Mouse (Mus musculus): ENCODE results near the gene Idh1.
"Not testable (repeated sequence)": the region's sequence is repeated elsewhere in the genome, so short reads cannot be mapped to it uniquely, and the experiment has no call there.

Gene Idh1

GRCm38 (mm10) chr1:65186287-65187073 is at the start of gene Idh1, which contains the start of gene Pikfyve:
TSS of gene Idh1 (minus strand) at chr1:65186500.
TSS of gene Pikfyve (plus strand) at chr1:65186683.
- DNase-seq (ENCODE audit: low spot score in 2 of 2) = peak; percentile 95 to 98

DNA sequence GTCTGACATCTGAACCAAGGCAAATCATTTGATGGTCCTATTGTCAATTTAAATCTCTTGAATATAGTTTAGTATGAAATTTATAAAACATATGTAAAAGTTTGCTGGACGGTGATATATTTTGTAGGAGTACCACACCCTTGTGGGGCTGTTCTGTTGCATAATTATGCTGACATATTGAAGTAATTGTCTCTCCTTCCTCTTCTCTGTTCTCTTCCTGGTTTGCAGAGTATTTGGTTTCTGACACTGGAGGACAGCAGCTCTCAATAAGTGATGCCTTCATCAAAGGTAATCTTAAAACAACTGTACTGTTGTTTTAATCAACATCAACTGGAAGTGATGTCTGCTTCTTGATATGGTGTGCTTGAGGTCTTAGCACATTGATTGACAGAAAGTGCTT is 44.3 kb upstream of the Idh1 start:
- no peak for DNase-seq (ENCODE audit: low spot score in 2 of 2)

DNA sequence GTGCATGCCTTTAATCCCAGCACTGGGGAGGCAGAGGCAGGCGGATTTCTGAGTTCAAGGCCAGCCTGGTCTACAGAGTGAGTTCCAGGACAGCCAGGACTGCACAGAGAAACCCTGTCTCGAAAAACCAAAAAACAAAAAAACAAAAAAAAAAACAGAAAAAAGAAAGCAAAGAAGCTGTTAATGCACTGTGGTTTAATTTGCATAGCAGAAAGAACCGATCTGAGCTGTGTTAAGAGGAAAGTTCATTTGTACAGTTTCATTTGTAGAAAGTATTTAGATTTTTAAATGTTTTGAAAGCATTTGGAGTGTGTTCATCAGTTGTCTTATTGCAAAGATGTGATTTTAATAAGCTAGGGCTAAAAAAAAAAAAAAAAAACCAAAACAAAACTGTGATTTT is 43.5 kb upstream of the Idh1 start:
- DNase-seq (ENCODE audit: low spot score in 2 of 2) = not testable (repeated sequence)

GRCm38 (mm10) chr1:65227681-65228080 is 41.4 kb upstream of the Idh1 start:
- no peak for DNase-seq (ENCODE audit: low spot score in 2 of 2)

- no peak for DNase-seq (ENCODE audit: low spot score in 2 of 2)
Measured at GRCm38 (mm10) chr1:65223654-65224053, 37.4 kb upstream of the Idh1 start.

DNA sequence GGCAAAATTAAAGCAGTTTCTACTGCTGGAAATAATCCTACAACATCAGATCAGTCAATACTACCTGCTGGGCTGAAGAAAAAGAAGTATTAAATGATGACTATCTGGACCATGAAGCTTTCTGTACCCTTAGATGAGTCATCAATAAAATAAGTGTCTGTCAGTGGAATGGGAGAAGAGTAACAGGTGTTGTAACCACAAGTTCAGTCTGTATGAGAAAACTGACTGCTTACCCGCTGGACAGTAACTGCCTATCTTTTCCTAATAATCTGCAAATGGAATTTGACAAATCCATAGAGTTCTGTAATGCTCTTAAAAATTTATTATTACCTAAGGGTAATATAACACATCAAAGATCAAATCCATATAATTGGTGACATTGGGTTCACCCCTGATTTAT is 31.7 kb upstream of the Idh1 start:
- DNase-seq (ENCODE audit: low spot score in 2 of 2) = no peak

DNA sequence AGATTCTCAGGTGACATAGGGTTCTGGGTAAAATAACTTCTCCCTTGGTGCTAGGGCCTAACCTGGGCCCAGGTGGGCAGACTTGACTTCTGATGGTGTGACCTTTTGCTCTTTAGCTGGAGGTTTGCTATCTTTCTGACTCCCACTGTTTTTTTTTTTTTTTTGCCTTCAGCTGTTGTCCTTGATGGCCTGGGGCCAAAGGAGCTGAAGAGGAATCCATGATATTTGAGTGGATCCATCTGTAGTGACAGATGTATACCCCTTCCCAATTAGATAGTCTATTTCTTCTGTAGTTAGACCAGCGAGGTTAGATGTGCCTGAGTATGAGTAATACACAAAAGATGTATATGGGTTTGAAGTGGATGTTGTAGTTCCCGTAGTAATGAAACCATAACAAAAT is 31.3 kb upstream of the Idh1 start:
- DNase-seq (ENCODE audit: low spot score in 2 of 2) = no peak

GRCm38 (mm10) chr1:65213214-65213613 is 26.9 kb upstream of the Idh1 start:
- no peak for DNase-seq (ENCODE audit: low spot score in 2 of 2)

DNA sequence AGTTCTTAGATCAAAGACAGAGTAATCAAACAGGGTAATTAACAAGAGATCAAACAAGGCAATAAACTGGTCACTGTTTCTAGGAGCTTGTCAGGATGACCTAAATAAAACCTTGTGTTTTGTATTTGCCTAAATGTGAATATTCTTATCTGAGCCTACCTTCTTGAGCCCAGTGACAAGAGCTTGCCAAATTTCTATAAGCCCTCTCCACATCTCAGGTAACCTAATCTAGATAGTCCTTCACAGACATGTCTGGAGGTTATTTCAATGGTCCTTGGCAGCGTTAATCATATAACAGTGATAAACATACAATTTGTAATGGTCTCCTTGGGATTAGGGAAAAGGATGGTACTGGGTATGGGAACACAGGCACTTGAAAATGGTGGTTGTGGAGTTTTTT is 18.0 kb upstream of the Idh1 start:
- no peak for DNase-seq (ENCODE audit: low spot score in 2 of 2)

DNA sequence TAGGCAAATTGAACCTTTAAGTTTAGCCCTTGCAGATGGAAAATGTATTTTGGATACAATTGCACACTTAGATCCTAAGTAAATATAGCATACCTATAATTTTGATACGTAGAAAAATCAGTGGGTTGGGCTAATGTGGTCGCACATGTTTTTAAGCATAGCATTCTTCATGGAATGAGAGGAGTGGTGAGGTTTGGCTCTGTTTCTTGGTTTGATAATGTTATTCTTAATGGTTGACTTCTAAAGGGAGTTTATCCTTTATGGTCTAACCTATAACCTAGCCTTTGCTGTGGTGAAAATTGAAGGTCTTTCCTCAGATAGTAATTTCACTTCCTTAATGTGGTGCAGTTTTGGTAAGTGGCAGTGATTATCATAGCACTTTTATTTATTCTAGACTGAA is 12.6 kb upstream of the Idh1 start:
- DNase-seq (ENCODE audit: low spot score in 2 of 2) = no peak

DNA sequence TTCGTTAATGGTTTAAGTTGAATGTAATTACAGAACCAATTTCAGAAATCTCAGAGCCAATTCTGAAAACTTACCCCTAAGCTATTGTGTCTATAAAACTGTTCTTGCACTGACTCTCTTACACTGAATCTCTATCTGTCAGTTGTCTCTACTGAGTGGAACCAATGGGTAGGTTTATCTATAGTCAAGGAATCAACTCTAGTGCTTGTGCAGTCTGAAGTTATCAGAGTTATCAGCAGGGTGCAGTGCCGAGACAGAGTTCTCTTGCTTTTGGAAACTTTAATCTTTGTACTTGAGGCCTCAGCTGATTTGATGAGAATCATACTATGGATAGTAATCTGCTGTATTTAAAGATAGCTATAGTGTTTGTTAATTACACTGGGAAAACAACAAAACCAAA is 12.1 kb upstream of the Idh1 start:
- no peak for DNase-seq (ENCODE audit: low spot score in 2 of 2)

GRCm38 (mm10) chr1:65193226-65193625 is 6.9 kb upstream of the Idh1 start:
- no peak for DNase-seq (ENCODE audit: low spot score in 2 of 2)

DNA sequence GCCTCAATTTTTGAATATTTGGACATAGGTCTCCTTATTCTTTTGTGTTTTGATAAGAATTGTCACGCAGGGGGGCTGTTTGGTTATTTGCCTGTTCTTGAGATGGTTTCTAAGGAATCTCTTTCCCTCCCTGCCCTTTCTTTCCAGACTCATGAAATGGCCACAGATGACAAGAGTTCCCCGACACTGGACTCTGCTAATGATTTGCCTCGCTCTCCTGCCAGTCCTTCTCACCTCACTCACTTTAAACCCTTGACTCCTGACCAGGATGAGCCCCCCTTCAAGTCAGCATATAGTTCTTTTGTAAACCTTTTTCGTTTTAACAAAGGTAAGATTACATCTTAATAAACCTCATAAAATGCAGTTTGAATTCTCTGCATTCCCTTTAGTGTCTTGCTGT is 3.9 kb upstream of the Idh1 start:
- DNase-seq (ENCODE audit: low spot score in 2 of 2) = no peak

GRCm38 (mm10) chr1:65187074-65187430 is 752 bp upstream of the Idh1 start:
- no peak for DNase-seq (ENCODE audit: low spot score in 2 of 2)

DNA sequence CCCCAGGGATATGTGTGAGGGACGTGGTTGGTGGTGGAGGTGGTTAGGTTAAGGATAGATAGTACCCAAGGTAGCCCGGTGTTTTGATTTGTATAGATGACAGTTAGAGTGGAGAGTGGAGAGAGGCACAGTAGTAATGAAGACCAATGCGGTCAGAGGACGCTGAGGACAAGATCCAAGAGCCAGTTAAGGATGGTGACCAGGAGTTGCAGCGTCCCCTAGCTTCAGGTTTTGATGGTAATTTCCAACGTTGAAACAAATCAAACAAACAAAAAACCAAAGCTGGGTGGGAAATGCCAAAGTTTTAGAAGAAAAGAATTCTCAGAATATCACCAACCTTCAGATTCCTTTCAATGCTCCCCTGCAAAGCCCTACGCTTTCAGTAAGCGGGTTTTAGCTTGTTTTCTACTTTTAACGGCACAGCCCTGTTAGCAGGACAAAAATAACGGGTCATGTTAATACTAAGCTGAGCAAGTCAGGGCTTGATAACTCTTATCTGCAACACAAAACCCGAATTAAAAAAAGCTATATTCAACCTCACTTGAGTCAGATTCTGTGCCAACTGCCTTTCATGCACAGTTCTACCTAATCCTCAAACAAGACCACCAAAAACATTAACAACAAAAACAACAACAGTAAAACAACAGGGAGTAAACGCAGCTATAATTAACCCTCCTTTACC is 635 bp downstream of the Idh1 start:
- DNase-seq (ENCODE audit: low spot score in 2 of 2) = no peak

GRCm38 (mm10) chr1:65185011-65185410 is 1.3 kb downstream of the Idh1 start:
- no peak for DNase-seq (ENCODE audit: low spot score in 2 of 2)

DNA sequence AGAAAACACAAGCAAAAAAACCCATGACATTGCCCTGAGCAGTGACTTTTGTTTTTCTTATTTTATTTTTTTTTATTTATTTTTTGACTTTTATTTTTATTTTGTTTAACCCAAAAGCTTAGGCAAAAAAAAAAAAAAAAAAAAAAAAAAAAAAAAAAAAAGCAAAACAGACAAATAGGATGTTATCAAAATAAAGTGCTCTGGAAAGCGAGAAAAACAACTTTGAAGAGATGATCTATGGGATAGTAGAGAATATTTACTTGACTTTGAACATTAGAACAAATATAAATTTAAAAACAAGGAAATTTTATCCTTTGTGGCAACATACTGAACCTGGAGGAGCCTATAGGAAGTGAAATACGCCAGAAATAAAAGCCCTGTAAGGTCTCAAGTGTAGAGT is 2.3 kb downstream of the Idh1 start:
- DNase-seq (ENCODE audit: low spot score in 2 of 2) = no peak

DNA sequence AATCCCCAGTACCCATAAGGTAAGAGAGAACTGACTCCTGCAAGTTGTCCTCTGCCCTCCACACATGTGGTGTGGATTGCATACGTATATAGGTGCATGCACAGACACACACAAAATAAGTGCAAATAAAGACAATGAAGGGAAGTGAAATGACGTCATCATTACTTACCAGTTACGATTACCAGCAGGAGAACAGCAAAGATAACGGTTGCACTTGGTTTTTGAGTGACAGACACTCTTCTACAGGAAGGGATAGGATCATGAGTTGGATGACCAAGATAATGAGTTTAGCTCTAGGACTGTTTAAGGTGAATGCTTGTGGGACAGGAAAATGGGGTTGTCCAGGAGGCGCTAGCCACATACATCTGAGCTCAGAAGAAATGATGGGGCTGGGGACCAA is 4.8 kb downstream of the Idh1 start:
- no peak for DNase-seq (ENCODE audit: low spot score in 2 of 2)

DNA sequence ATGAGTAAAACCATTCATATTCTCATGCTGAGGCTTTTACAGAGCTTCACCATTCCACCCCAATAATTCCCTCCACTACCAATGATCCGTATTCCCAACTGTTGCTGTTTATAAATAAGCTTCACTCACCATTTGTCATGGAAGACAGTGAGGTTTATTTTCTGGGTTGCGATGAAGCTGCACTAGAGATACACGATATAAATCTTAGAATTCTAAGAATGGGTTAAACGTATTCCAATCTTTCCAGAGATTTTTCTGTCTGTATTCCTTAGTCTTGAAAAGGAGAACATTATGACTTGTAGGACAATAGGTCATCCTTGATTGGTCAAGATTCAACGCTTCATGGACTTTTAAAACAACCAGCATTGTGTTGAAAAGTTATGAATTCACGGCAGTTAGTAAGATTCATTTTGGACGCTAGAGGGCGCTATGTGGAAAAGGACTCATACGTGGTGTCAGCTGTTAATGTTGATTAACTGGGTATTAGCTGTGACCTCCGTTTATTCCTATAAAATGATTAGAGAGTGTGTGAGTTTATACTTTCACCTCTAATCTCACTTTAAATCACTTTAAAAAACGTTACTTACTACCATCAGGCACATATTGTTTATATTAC is 6.6 kb downstream of the Idh1 start:
- peak; percentile 39 to 66 for DNase-seq (ENCODE audit: low spot score in 2 of 2)

GRCm38 (mm10) chr1:65178902-65179432 is 7.3 kb downstream of the Idh1 start:
- peak; percentile 97 to 98 for DNase-seq (ENCODE audit: low spot score in 2 of 2)

- peak; percentile 89 to 94 for DNase-seq (ENCODE audit: low spot score in 2 of 2)
Measured at GRCm38 (mm10) chr1:65178126-65178901, 8.0 kb downstream of the Idh1 start.

- DNase-seq (ENCODE audit: low spot score in 2 of 2) = no peak
Measured at GRCm38 (mm10) chr1:65177452-65177851, 8.8 kb downstream of the Idh1 start.
